Mouse (Mus musculus): ENCODE results near the gene 2310030G06Rik. TPM values are rescaled to one million over a fixed set of nuclear protein-coding genes. Genes with fewer than 3 reads are reported as not detected.

2310030G06Rik gene
- polyA plus RNA-seq, 2 experiments: 1.8 to 2.3 TPM

GRCm38 (mm10) chr9:50774991-50775612, 28.8 kb upstream of the 2310030G06Rik start, which contains the start of the genes Alg9 and 1110032A03Rik:
Alg9 (plus strand) TSS chr9:50775019.
1110032A03Rik (minus strand) TSS chr9:50775520.
- WGBS (ENCODE audit: insufficient replicate concordance): under 1% methylated on average over 51 of the region's 51 CpGs

GRCm38 (mm10) chr9:50774026-50774462, 27.7 kb upstream of the 2310030G06Rik start:
- H3K4me3 ChIP-seq (ENCODE audit: insufficient read depth in 1 of 2, low read depth in 2 of 2, low read length in 2 of 2): no peak overlapping the region
- peak overlapping the region; percentile 92 for H3K4me2 ChIP-seq (ENCODE audit: low read depth)
- peaks cover 11 to 26% of the 10 kb centered on the region in 2 experiments for H3K4me1 ChIP-seq (replicated peaks; ENCODE audit: control insufficient read depth in 2 of 2, insufficient read depth in 2 of 2, low read length in 1 of 2)
- WGBS (ENCODE audit: insufficient replicate concordance): 39% methylated on average over 4 of the region's 4 CpGs
- H3K9ac ChIP-seq (replicated peaks): peak overlapping the region; percentile 84
- ATAC-seq (ENCODE audit: insufficient read depth) (no peak), DNase-seq (ENCODE audit: low read depth in 3 of 3, low spot score in 3 of 3) (peak in 1 of 3 experiments; percentile 10)
- peak overlapping the region; percentile 26 for H3K27ac ChIP-seq
- H3K9me3 ChIP-seq (ENCODE audit: control insufficient read depth, low read length): no peaks in the 10 kb centered on the region
- no peaks in the 10 kb centered on the region for H3K27me3 ChIP-seq (ENCODE audit: control insufficient read depth, insufficient read depth, low read length)
- TF ChIP-seq CTCF (IDR thresholded peaks at IDR 0.05; ENCODE audit: low read depth) (no peak), EP300 (IDR thresholded peaks at IDR 0.05; ENCODE audit: low read depth) (no peak)
- peaks cover 6% of the 10 kb centered on the region for H3K36me3 ChIP-seq (replicated peaks; ENCODE audit: control insufficient read depth, insufficient read depth, low read depth)

More at GRCm38 (mm10) chr9:50774991-50775612, 28.8 kb upstream of the 2310030G06Rik start, which contains the start of the genes Alg9 and 1110032A03Rik:
- H3K36me3 ChIP-seq (replicated peaks; ENCODE audit: control insufficient read depth, insufficient read depth, low read depth): peaks cover 10% of the 10 kb centered on the region
- peak within 1 kb of the TSS; percentile 92 for H3K4me2 ChIP-seq (ENCODE audit: low read depth)
- H3K27ac ChIP-seq: peak within 1 kb of the TSS; percentile 26
- peak within 1 kb of the TSS; percentile 84 for H3K9ac ChIP-seq (replicated peaks)
- H3K9me3 ChIP-seq (ENCODE audit: control insufficient read depth, low read length): no peaks in the 10 kb centered on the region
- TF ChIP-seq CTCF (IDR thresholded peaks at IDR 0.05; ENCODE audit: low read depth): 0 out of 2 replicates have a peak, but pooled peaks have one; percentile 5
- TF ChIP-seq EP300 (IDR thresholded peaks at IDR 0.05; ENCODE audit: low read depth): no peak
- ATAC-seq (ENCODE audit: insufficient read depth) (peak; percentile 76), DNase-seq (ENCODE audit: low read depth in 3 of 3, low spot score in 3 of 3) (peak; percentile 70 to 79 (median 74))
- peak within 1 kb of the TSS; percentile 69 to 90 for H3K4me3 ChIP-seq (ENCODE audit: insufficient read depth in 1 of 2, low read depth in 2 of 2, low read length in 2 of 2)
- H3K27me3 ChIP-seq (ENCODE audit: control insufficient read depth, insufficient read depth, low read length): no peaks in the 10 kb centered on the region
- H3K4me1 ChIP-seq (replicated peaks; ENCODE audit: control insufficient read depth in 2 of 2, insufficient read depth in 2 of 2, low read length in 1 of 2): peaks cover 5 to 22% of the 10 kb centered on the region in 2 experiments; a peak in 3 of 4 replicates

GRCm38 (mm10) chr9:50770011-50770410, 23.7 kb upstream of the 2310030G06Rik start:
- TF ChIP-seq CTCF (IDR thresholded peaks at IDR 0.05; ENCODE audit: low read depth) (no peak), EP300 (IDR thresholded peaks at IDR 0.05; ENCODE audit: low read depth) (no peak)
- 64% methylated on average over 2 of the region's 2 CpGs for WGBS (ENCODE audit: insufficient replicate concordance)
- H3K36me3 ChIP-seq (replicated peaks; ENCODE audit: control insufficient read depth, insufficient read depth, low read depth): peaks cover 6% of the 10 kb centered on the region
- H3K4me3 ChIP-seq (ENCODE audit: insufficient read depth in 1 of 2, low read depth in 2 of 2, low read length in 2 of 2): no peak overlapping the region
- H3K9me3 ChIP-seq (ENCODE audit: control insufficient read depth, low read length): no peaks in the 10 kb centered on the region
- no peak overlapping the region for H3K27ac ChIP-seq
- H3K9ac ChIP-seq (replicated peaks): no peak overlapping the region
- no peaks in the 10 kb centered on the region for H3K27me3 ChIP-seq (ENCODE audit: control insufficient read depth, insufficient read depth, low read length)
- no peak for ATAC-seq (ENCODE audit: insufficient read depth)
- no peak overlapping the region for H3K4me2 ChIP-seq (ENCODE audit: low read depth)
- DNase-seq (ENCODE audit: low read depth in 3 of 3, low spot score in 3 of 3): no peak
- H3K4me1 ChIP-seq (replicated peaks; ENCODE audit: control insufficient read depth in 2 of 2, insufficient read depth in 2 of 2, low read length in 1 of 2): peaks cover 20 to 25% of the 10 kb centered on the region in 2 experiments

GRCm38 (mm10) chr9:50768107-50769002, 22.0 kb upstream of the 2310030G06Rik start, which contains the start of gene Fdxacb1:
Fdxacb1 (plus strand) TSS chr9:50768236.
- H3K4me3 ChIP-seq (ENCODE audit: insufficient read depth in 1 of 2, low read depth in 2 of 2, low read length in 2 of 2): peak within 1 kb of the TSS; percentile 63 to 88
- H3K27me3 ChIP-seq (ENCODE audit: control insufficient read depth, insufficient read depth, low read length): no peaks in the 10 kb centered on the region
- ATAC-seq (ENCODE audit: insufficient read depth) (peak; percentile 98), DNase-seq (ENCODE audit: low read depth in 3 of 3, low spot score in 3 of 3) (peak; percentile 98)
- peaks cover 6% of the 10 kb centered on the region for H3K36me3 ChIP-seq (replicated peaks; ENCODE audit: control insufficient read depth, insufficient read depth, low read depth)
- peak within 1 kb of the TSS; percentile 92 for H3K4me2 ChIP-seq (ENCODE audit: low read depth)
- WGBS (ENCODE audit: insufficient replicate concordance): 3% methylated on average over 59 of the region's 59 CpGs
- TF ChIP-seq EP300 (IDR thresholded peaks at IDR 0.05; ENCODE audit: low read depth) (peak; percentile 36; the same call in 1 of the 2 replicates), CTCF (IDR thresholded peaks at IDR 0.05; ENCODE audit: low read depth) (peak; percentile 89)
- peaks cover 15 to 17% of the 10 kb centered on the region in 2 experiments for H3K4me1 ChIP-seq (replicated peaks; ENCODE audit: control insufficient read depth in 2 of 2, insufficient read depth in 2 of 2, low read length in 1 of 2)
- H3K9me3 ChIP-seq (ENCODE audit: control insufficient read depth, low read length): no peaks in the 10 kb centered on the region
- H3K9ac ChIP-seq (replicated peaks): peak within 1 kb of the TSS; percentile 78
- peak within 1 kb of the TSS; percentile 74 for H3K27ac ChIP-seq

Data from liver, embryonic 14.5 days (tissue).